Mouse (Mus musculus): ENCODE data around the gene Gnb2.

The Gnb2 gene

GRCm38 (mm10) chr5:137518436-137518835 lies 14.9 kb downstream of the Gnb2 start, which contains the start of gene Gigyf1:
Gene Gigyf1 (plus strand): TSS chr5:137518548.
- no peak for DNase-seq

- no peak for DNase-seq
These were observed 18.5 kb downstream of the Gnb2 start for GRCm38 (mm10) chr5:137514811-137515210.

GRCm38 (mm10) chr5:137513951-137514721 lies 19.2 kb downstream of the Gnb2 start:
- no peak for DNase-seq

GRCm38 (mm10) chr5:137512847-137513794 lies 20.2 kb downstream of the Gnb2 start:
- peak; percentile 47 for DNase-seq

- DNase-seq = peak; percentile 51
These were observed 21.6 kb downstream of the Gnb2 start for GRCm38 (mm10) chr5:137511706-137512105.

GRCm38 (mm10) chr5:137510573-137511390 lies 22.5 kb downstream of the Gnb2 start:
- peak; percentile 54 for DNase-seq

- peak; percentile 84 for DNase-seq
These were observed 23.3 kb downstream of the Gnb2 start for GRCm38 (mm10) chr5:137510014-137510501.

- peak; percentile 58 for DNase-seq
These were observed 29.3 kb downstream of the Gnb2 start for GRCm38 (mm10) chr5:137504041-137504440.

GRCm38 (mm10) chr5:137502667-137503110 lies 30.6 kb downstream of the Gnb2 start:
- peak; percentile 90 for DNase-seq

- DNase-seq = peak; percentile 100
These were observed 31.3 kb downstream of the Gnb2 start, which contains the start of gene Pop7 for GRCm38 (mm10) chr5:137501709-137502666. Gene Pop7 (minus strand): TSS chr5:137502518.

- peak; percentile 45 for DNase-seq
These were observed 33.1 kb downstream of the Gnb2 start for GRCm38 (mm10) chr5:137500186-137500585.

GRCm38 (mm10) chr5:137493831-137494230 lies 39.5 kb downstream of the Gnb2 start:
- DNase-seq = no peak

GRCm38 (mm10) chr5:137491559-137491958 lies 41.8 kb downstream of the Gnb2 start:
- DNase-seq = no peak

- DNase-seq = no peak
These were observed 45.7 kb downstream of the Gnb2 start for GRCm38 (mm10) chr5:137487616-137488015.

- DNase-seq = no peak
These were observed 47.5 kb downstream of the Gnb2 start for GRCm38 (mm10) chr5:137485851-137486155.

GRCm38 (mm10) chr5:137485071-137485850 lies 48.0 kb downstream of the Gnb2 start:
- DNase-seq = no peak

- DNase-seq = no peak
These were observed 51.4 kb downstream of the Gnb2 start for GRCm38 (mm10) chr5:137481897-137482296.

GRCm38 (mm10) chr5:137481138-137481537 lies 52.2 kb downstream of the Gnb2 start:
- peak; percentile 86 for DNase-seq
